Mouse (Mus musculus): Measurements from ENCODE around the gene Rhov.

- TF ChIP-seq HCFC1 (IDR thresholded peaks at IDR 0.05; ENCODE audit: borderline replicate concordance, insufficient read depth, low read length) (no peak), ZNF384 (IDR thresholded peaks at IDR 0.05; ENCODE audit: low read depth, low read length) (no peak), MAFK (IDR thresholded peaks at IDR 0.05; ENCODE audit: insufficient read depth, low read depth, low read length) (no peak), CHD2 (IDR thresholded peaks at IDR 0.05; ENCODE audit: low read depth, low read length) (no peak)
Observed at GRCm38 (mm10) chr2:119298839-119299238, 27.8 kb upstream of the Rhov start.

Measured in ES-E14 (cell line).